Mouse (Mus musculus) ES-Bruce4 (cell line): ENCODE measurements around the gene Snrnp200. TPM values are rescaled to one million over a fixed set of nuclear protein-coding genes. Genes with fewer than 3 reads are reported as not detected.
A peak's percentile ranks its signal among the peaks of the same experiment; 100 is the strongest.
"Not testable (repeated sequence)": the region's sequence is repeated elsewhere in the genome, so short reads cannot be mapped to it uniquely, and the experiment has no call there.

Experiments
- H3K27ac ChIP-seq: 2 replicates; pipeline ENCODE4 v1.5.1; 2012; ENCODE audit warnings: low read length, inconsistent platforms; ENCODE audit not compliant: insufficient read depth
- H3K27me3 ChIP-seq: 2 replicates; pipeline ENCODE4 v1.6.1; 2012; ENCODE audit warnings: mild to moderate bottlenecking, low read length, inconsistent platforms; ENCODE audit not compliant: control insufficient read depth, poor library complexity, insufficient read depth, severe bottlenecking
- H3K36me3 ChIP-seq: 2 replicates; pipeline ENCODE4 v1.6.1; 2012; ENCODE audit warnings: inconsistent platforms, mild to moderate bottlenecking, low read length, moderate library complexity; ENCODE audit not compliant: control insufficient read depth, poor library complexity, insufficient read depth, severe bottlenecking
- H3K4me1 ChIP-seq: one replicate; pipeline ENCODE4 v1.8.1; 2011; ENCODE audit warnings: low read length; ENCODE audit not compliant: control insufficient read depth, insufficient read depth
- H3K4me3 ChIP-seq: 2 replicates; pipeline ENCODE4 v1.5.1; 2011; ENCODE audit warnings: low read depth, mild to moderate bottlenecking, low read length
- H3K9ac ChIP-seq: 2 replicates; pipeline ENCODE4 v1.6.1; 2012; ENCODE audit warnings: low read depth, mild to moderate bottlenecking, inconsistent platforms; ENCODE audit not compliant: poor library complexity, severe bottlenecking
- H3K9me3 ChIP-seq: replicated peaks from 2 replicates; pipeline ENCODE4 v1.6.1; 2012; ENCODE audit warnings: mild to moderate bottlenecking, low read length, inconsistent platforms; ENCODE audit not compliant: control insufficient read depth, poor library complexity, insufficient read depth, severe bottlenecking
- CTCF ChIP-seq: IDR thresholded peaks from one replicate; pipeline ENCODE4 v1.8.1; 2011; ENCODE audit warnings: low read depth, low read length
- EP300 ChIP-seq: IDR thresholded peaks from 2 replicates; pipeline ENCODE4 v1.6.1; 2011; ENCODE audit warnings: low read depth, low read length; ENCODE audit not compliant: insufficient read depth
- POLR2A ChIP-seq: IDR thresholded peaks from one replicate; pipeline ENCODE4 v1.8.1; 2011; ENCODE audit warnings: low read length; ENCODE audit not compliant: insufficient read depth
- polyA plus RNA-seq: library from polyadenylated mRNA; stranded (reverse); fragments of >200 nt; gene quantifications from 2 replicates; pipeline ENCODE4 v1.2.4, GENCODE M21; 2011; ENCODE audit warnings: low read depth; ENCODE audit not compliant: missing spikeins, insufficient read depth, insufficient read length

The Snrnp200 gene
- polyA plus RNA-seq, 1 experiment: 143 TPM

DNA sequence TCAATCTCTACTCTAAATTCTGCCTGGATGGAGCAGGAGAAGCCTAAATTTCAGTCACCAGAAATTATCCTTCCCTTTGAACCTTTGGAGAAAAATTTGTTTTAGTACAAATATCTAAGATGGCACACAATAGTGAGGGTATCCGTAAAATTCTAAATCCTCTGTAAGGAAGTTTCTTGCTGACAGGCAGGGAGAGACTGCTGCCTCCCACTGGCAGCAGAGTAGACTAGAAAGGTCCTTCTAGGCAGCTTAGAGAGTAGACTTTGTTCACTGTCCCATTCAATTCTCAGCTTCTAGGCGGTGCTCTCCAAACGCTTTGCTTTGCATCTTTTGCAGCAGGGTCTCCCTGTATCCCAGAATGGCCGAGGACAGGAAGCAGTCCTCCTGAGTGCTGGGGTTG, 59.7 kb downstream of the Snrnp200 start:
- H3K36me3 ChIP-seq: no peaks in the 10 kb centered on the region
- no peaks in the 10 kb centered on the region for H3K4me1 ChIP-seq
- H3K9me3 ChIP-seq: no peaks in the 10 kb centered on the region
- H3K27me3 ChIP-seq: no peaks in the 10 kb centered on the region
- H3K4me3 ChIP-seq: no peak overlapping the region
- no peak for TF ChIP-seq POLR2A
- no peak for TF ChIP-seq EP300
- TF ChIP-seq CTCF: no peak
- H3K27ac ChIP-seq: no peak overlapping the region
- no peak overlapping the region for H3K9ac ChIP-seq

- Histone ChIP-seq H3K9ac (peak within 1 kb of the TSS; percentile 93), H3K27me3 (no peaks in the 10 kb centered on the region), H3K9me3 (no peaks in the 10 kb centered on the region), H3K36me3 (no peaks in the 10 kb centered on the region), H3K27ac (peak within 1 kb of the TSS; percentile 39; the same call in 1 of the 2 replicates), H3K4me1 (no peaks in the 10 kb centered on the region), H3K4me3 (peak within 1 kb of the TSS; percentile 97)
- TF ChIP-seq POLR2A (peak; percentile 74), EP300 (no peak)
Observed at GRCm38 (mm10) chr2:127269491-127270299, 61.5 kb downstream of the Snrnp200 start, which contains the start of gene Stard7. Gene Stard7 (plus strand): TSS chr2:127270218.

GRCm38 (mm10) chr2:127270300-127271041, 62.3 kb downstream of the Snrnp200 start:
- TF ChIP-seq POLR2A (no peak), EP300 (no peak), CTCF (no peak)
- H3K27me3 ChIP-seq: no peaks in the 10 kb centered on the region
- H3K9me3 ChIP-seq: no peaks in the 10 kb centered on the region
- H3K4me1 ChIP-seq: no peaks in the 10 kb centered on the region
- peak overlapping the region; percentile 93 for H3K9ac ChIP-seq
- peak overlapping the region; percentile 89 for H3K4me3 ChIP-seq
- H3K27ac ChIP-seq: peak overlapping the region; percentile 39; the same call in 1 of the 2 replicates
- H3K36me3 ChIP-seq: no peaks in the 10 kb centered on the region

DNA sequence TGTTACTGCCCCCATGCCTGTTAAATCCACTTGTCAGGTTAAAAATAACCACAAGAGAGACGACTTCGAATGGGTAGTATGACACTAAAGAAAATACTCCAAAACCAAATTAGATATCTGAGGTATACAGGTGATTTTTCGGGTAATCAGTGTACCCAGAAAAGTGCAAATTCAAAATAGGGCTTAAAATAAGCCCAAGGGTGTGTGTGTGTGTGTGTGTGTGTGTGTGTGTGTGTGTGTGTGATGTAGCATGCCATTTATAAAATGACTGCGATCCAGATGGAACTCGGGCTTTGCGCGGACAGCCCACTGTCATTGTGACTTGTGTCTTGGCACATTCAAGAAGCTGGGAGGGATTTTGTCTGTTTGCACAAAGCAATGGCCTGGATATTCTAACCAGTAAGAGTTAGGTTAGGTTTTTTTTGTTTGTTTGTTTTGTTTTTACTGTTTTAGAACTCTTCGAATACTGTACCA, 62.9 kb downstream of the Snrnp200 start:
- Histone ChIP-seq H3K4me1 (no peaks in the 10 kb centered on the region), H3K36me3 (no peaks in the 10 kb centered on the region), H3K4me3 (peak overlapping the region; percentile 89), H3K9ac (peak overlapping the region; percentile 93), H3K27ac (no peak overlapping the region), H3K27me3 (no peaks in the 10 kb centered on the region), H3K9me3 (no peaks in the 10 kb centered on the region)
- TF ChIP-seq POLR2A: no peak
- no peak for TF ChIP-seq EP300
- TF ChIP-seq CTCF: no peak

DNA sequence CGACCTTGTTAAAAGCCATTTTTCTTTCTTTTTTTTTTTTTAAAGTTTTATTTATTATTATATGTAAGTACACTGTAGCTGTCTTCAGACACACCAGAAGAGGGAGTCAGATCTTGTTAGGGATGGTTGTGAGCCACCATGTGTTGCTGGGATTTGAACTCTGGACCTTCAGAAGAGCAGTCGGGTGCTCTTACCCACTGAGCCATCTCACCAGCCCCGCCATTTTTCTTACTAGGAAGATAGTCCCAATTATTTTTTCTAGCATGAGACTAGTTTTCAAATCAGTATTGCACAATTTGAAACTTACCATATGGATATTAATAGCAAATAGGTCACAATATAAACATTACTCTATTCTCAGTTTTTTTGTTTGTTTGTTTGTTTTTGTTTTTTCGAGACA, 63.9 kb downstream of the Snrnp200 start:
- not testable (repeated sequence) for H3K4me3 ChIP-seq, H3K9ac ChIP-seq, H3K36me3 ChIP-seq, H3K4me1 ChIP-seq, H3K9me3 ChIP-seq, H3K27me3 ChIP-seq, H3K27ac ChIP-seq

DNA sequence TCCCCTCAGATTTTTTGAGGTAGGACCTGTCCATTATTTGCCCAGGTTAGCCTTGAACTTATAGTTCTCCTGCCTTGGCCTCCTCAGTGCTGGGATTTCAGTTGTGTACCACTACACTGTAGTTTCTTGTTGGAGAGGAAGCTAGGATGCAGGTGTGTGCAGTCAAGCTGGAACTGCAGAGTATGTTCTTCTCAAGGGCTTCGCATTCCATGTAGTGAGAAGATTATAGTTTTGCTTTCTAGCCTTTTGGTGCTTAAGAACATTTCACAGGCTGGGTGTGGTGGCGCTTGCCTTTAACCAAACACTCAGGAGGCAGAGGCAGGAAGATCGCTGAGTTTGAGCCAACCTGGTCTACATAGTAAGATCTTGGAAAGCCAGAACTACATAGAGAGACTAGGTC, 64.6 kb downstream of the Snrnp200 start:
- Histone ChIP-seq H3K27ac (no peak overlapping the region), H3K36me3 (no peaks in the 10 kb centered on the region), H3K4me1 (no peaks in the 10 kb centered on the region), H3K9ac (no peak overlapping the region), H3K4me3 (no peak overlapping the region), H3K27me3 (no peaks in the 10 kb centered on the region), H3K9me3 (no peaks in the 10 kb centered on the region)
- TF ChIP-seq CTCF: no peak
- TF ChIP-seq EP300: no peak
- no peak for TF ChIP-seq POLR2A
